Mouse (Mus musculus) layer of hippocampus, postnatal 36 days (tissue): ENCODE results near the gene Ermard. TPM values are rescaled to one million over a fixed set of nuclear protein-coding genes. Genes with fewer than 3 reads are reported as not detected.

ENCODE experiments used
- DNase-seq, 2 experiments: peaks; one replicate each; pipeline ENCODE4 v3.0.0; 2022
- total RNA-seq, 2 experiments: library from RNA; stranded (reverse); gene quantifications; 2 replicates each; pipeline ENCODE4 v1.2.3; 2021

Gene Ermard
- total RNA-seq, 2 experiments from 2014 or later: 47.6 to 61.7 TPM

- DNase-seq: no peak
These were observed 19.3 kb downstream of the Ermard start for GRCm38 (mm10) chr17:15060356-15060755.

DNA sequence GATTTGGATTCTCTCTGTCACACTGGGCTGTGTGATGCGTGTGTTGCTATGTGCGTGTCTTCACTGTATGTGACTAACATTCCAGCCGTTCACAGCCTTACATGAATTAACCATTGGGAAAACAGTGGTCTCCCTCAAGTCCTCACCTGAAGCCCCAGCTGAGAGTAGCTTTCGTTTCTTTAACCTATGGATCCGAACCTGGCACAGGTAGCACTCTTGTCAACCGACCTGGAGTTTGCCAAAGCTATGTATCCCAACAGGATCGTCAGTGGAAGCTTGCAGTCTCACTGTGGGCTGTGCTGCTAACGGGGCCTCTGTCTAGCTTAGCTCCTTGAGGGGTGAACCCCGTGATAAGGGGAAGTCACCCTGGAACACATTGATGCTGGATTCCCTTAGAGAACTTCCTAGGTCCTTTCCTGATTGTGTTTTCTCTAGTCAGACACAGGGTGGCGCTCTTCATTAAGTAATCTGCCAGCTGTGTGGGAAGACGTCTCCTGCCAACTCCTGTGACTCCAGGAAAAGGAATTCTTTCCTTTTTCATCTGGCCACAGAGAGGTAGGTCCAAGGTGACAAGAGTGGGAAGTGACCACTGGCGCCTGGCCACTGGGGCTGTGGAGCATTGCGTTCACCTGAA is 24.5 kb downstream of the Ermard start:
- DNase-seq: peak; percentile 63 to 65

DNA sequence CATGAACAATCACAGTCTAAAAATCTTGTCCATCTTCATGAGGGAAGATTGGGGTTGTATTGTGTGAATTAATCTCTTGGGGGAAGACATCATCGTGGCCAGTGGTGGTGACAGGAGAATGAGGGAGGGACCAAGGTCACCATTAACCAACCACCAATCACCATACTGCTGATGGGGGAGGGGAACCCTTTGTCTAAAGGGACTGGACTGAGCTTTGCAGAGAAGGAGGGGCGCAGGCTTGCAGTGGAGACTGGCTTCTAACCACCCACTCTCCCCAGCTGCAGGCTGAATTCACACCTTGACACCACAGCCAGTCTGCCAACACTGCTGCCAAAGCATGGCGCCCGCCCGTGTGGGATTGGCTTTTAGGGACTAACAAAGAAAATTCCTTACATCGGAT is 25.1 kb downstream of the Ermard start:
- DNase-seq: no peak

DNA sequence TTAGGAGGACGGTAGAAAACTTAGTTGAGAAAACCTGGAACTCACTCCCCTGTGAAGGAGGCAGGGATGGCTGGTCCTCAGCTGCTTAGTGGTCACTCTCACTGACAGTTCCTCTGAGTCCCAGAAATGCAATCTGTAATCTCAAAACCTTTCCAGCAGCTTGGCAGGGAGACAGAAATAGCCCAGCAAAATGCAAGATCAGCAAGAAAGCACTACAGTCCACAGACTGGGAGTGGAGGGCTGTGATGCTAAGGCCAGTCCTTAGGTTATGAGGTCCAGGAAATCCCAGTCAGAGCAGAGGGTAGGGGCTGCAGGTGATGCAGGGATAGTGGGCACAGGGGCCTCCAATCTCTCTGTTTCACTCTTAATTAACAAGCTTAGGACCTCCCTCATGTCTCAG is 25.9 kb downstream of the Ermard start:
- DNase-seq: no peak

DNA sequence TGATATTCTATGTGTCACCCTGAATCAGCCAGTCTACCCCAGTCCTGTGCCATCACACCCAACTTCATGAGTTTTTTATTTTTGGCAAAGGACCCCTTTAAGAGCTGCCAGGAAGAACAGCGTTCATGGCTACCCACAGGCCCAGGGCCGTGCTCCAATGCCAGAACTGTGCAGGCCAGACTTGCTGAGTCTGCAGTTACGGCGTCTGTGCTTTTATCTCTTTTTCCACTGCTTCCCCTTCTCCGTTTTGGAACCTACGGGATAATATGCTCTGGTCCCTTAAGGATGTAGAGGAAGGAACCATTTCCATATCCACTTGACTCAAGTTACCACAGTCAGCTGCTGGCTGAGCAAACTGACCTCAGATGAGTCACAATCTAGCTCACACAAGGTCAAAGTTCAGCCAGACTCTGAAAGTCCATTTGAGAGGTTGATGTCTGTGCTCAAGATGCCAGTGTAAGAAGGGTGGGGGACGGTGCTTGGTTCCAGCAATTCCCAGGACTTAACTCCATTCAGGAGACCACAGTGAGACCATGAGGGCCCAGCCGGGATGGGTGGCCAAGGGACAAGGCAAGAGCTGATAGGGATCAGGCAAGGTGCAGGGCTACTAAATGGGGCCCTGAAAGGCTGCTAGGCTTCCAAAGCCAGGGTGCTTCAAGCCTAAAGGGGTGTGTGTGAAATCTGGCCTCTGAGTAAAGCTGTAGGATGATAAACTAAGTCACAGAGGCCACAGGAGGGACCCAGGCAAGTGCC is 27.2 kb downstream of the Ermard start:
- DNase-seq: no peak

DNA sequence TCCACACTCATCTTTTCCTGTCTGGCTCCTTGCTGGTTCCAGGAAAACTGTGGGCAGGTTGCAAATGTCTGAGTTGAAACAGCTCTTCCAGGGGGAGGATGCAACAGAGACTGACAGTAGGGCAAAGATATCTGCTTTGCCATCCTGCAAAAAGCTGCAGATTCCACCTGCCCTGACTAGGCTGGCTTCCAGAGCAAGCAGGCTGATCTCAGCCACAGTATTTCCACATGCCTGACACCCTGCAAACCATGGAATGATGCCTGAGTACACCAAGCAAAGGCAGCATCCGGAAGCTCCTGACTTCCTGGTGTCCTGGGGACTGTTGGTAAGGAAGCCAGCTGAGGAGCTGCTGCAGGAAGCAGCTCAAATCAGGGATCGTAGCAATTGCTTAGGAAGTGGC is 28.1 kb downstream of the Ermard start:
- DNase-seq: peak in 1 of 2 experiments; percentile 44

GRCm38 (mm10) chr17:15072211-15072610 is 31.2 kb downstream of the Ermard start:
- no peak for DNase-seq

GRCm38 (mm10) chr17:15075033-15075432 is 34.0 kb downstream of the Ermard start:
- no peak for DNase-seq

- DNase-seq: peak in 1 of 2 experiments; percentile 25
These were observed 36.5 kb downstream of the Ermard start for GRCm38 (mm10) chr17:15077536-15077935.

DNA sequence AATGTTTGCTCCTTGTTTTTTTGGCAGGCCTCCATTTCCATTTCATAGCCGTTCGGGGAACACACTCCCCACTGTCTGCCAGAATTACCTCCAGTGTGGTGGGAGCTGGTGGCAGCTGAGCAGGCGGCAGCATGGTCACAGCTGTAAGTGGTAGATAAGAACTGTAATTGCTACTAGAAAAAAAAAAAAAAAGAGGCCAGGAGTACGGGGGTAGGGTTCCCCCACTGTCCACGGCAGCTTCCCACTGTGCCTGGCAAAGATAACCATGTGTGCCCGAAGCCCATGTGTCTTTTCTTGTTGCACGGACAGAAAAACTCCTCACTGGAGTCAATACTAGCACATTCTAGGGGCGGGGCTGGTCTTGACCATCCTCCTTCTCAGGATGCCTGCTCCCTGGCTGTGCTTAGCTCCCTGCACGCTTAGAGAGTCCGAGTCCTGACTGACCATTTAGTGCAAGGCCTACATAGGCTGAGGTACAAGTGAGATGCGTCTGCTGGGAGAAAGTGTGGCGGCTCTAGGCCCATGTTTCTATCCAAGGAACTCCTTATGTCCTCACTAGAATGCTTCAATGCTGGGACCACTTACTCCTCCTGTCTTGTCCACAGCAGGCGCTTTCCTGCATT is 43.3 kb downstream of the Ermard start:
- no peak for DNase-seq

DNA sequence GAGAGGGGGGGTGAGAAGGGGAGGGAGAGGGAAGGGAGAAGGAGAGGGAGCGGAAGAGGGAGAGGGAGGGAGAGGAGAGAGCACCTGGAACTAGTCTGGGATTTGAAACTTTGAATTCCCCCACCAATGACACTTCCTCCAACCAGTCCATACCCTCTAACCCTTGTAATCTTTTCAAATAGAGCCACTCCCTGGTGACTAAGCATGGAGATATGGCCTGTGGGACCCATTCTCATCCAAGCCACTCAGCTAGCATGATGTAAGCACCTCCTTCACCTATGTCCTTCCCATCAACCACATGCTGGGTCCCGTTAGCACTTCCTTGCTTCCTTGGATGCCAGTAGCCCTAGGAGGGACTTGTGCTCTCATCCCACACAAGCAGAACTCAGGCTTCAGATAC is 44.0 kb downstream of the Ermard start:
- DNase-seq: no peak

- no peak for DNase-seq
These were observed 47.2 kb downstream of the Ermard start for GRCm38 (mm10) chr17:15088166-15088565.

GRCm38 (mm10) chr17:15088591-15089001 is 47.6 kb downstream of the Ermard start:
- no peak for DNase-seq

GRCm38 (mm10) chr17:15091739-15092138 is 50.7 kb downstream of the Ermard start:
- DNase-seq: no peak

DNA sequence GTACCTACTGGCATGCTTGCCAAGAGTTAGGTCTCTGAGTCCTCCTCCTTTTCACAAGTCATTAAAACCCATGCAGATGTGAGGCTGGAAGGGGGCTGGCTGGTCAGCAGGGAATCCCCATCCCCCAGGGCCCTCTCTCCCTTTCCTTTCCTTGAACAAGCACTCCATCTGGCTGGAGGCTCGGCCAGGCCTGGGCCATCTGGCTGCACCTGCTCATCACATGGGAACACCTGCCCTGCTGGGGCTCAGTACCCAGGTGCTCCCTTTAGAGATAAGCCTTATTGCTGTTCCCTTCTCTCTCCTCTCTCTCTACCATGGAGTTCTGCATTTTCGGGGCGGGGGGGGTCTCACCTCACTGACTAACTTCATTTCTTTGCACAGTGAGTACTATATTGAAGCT is 52.5 kb downstream of the Ermard start:
- DNase-seq: no peak

- DNase-seq: no peak
These were observed 55.8 kb downstream of the Ermard start for GRCm38 (mm10) chr17:15096853-15097252.

- no peak for DNase-seq
These were observed 57.7 kb downstream of the Ermard start for GRCm38 (mm10) chr17:15098677-15099076.

GRCm38 (mm10) chr17:15101355-15101754 is 60.3 kb downstream of the Ermard start:
- DNase-seq: no peak

GRCm38 (mm10) chr17:15107143-15107649 is 66.2 kb downstream of the Ermard start:
- DNase-seq: no peak

DNA sequence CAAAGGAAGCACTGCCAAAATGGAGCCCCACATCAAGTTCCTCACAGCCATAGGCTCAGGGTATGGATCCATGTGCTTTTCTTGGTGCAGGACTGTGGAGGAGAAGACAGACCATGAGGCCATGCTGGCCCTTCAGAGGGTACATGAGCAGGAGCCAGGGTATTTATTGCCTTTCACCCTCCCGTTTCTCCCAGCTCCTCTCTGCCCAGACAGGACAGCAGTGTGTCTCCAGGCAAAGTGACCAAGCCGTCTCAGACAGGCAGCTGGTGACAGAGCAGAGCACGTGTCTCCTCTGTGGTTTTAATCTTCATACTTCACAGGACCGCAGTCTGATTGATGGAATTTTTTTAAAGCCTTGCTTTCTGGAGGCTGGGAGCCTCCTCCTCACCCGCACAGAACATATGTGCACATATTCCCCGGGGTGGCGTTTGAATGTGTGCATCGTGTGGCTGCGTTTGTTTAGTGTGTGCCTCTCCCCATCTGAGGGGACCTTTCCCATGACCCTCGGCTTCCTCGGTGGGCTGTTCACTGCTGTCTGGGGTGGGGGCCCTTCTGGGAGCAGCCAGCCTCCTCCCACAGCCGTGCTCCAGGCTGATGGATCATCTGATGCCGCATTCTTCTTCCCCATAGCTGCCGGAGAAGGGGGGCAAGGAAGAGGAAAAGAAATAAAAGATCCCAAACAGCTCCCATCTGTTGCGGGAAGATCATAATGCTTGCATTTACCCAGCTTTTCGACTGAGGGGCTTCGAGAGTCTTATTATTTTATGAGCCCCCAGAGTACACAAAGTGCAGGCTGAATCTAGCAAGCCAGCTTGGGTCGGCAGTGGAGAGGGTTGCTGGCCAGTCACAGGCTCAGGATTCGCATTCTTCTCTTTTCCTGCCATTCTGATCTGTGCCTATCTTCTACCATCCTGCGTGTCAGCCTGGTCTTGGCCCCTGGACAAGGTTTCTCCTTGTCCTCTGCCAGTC is 67.7 kb downstream of the Ermard start:
- DNase-seq: peak; percentile 56 to 64

DNA sequence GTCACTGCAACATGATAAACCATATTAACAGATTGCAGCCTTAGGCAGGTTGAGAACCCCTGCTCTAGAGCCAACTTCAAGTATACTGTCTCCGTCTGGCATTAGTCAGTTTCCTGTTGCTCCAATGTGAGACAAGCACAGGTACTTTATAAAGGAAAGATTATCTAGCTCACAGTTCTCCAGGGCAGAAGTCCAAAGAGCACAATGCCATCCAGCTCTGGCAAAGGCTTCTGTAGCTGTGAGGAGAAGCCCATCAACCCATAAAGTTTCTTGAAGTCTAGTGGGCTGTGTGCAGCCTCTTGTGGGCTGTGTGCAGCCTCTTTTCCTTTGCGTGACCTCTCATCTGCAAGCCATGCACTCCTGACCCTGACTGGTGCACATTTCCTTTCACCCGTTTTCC is 74.5 kb downstream of the Ermard start:
- DNase-seq: no peak

DNA sequence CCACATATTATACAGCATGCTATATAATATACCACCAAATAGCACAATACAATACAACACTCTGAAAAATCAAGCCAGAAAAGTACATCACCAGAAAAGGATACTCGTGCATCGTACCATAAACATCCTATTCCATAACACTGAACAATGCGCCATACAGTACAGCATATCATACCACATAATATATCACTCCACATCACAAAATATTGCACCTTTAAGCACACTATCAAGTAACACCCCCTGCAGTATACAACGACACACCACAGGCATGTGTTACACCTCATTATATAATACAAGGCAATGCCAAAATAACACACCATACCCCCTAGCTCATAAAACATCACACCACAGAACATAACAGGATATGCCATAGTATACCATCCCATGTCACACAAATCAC is 79.1 kb downstream of the Ermard start:
- DNase-seq: no peak
